Mouse (Mus musculus) spleen, postnatal 36 days (tissue): ENCODE data around the gene Set.

Experiments
- DNase-seq, 2 experiments: peaks; one replicate each; pipeline ENCODE4 v3.0.0; 2022; ENCODE audit warnings: low spot score in 2 of 2, mixed read lengths in 1 of 2

Gene Set

DNA sequence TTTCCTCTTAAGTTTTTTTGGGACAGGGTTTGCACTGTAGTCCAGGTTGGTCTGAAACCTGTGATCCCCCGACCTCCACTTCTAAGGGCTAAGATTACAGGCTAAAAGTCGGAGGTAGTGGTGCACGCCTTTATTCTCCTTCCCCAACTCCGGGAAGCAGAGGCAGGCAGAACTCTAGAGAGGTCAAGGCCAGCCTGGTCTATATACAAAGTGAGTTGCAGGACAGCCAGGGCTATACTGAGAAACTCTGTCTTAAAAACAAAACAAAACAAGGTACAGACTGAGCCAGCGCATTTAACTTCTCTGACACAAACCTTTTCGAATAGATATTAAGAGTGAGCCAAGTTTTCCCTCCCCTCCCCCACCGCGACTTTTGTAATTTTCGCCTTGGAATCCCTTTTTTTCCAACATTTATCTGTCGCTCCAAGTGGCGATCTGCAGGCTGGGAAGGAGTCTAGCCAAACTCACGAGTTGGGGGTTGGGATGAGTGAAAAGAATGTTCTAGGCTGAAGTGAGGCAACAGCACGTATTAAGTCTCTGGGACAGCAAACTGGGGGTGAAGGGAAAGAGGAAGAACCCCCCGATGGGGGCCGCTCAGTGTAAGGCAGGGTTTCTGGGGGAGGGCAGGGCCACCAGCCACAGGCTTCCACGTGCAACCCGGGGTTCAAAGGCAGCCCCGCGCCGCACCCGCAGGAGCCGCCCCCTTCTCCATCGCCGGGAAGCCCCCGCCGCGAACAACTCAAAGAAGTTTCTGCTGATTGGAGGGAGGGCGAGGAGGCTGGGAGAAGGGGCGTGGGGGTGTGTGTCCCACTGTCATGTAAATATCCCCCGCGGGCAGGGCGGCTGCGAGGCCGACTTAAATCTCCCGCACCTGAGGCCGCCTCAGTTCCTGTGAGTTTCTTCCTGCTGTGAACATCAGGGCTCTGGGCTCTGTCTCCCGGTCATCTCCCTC is 4.3 kb downstream of the Set start:
- peak; percentile 50 to 57 for DNase-seq

DNA sequence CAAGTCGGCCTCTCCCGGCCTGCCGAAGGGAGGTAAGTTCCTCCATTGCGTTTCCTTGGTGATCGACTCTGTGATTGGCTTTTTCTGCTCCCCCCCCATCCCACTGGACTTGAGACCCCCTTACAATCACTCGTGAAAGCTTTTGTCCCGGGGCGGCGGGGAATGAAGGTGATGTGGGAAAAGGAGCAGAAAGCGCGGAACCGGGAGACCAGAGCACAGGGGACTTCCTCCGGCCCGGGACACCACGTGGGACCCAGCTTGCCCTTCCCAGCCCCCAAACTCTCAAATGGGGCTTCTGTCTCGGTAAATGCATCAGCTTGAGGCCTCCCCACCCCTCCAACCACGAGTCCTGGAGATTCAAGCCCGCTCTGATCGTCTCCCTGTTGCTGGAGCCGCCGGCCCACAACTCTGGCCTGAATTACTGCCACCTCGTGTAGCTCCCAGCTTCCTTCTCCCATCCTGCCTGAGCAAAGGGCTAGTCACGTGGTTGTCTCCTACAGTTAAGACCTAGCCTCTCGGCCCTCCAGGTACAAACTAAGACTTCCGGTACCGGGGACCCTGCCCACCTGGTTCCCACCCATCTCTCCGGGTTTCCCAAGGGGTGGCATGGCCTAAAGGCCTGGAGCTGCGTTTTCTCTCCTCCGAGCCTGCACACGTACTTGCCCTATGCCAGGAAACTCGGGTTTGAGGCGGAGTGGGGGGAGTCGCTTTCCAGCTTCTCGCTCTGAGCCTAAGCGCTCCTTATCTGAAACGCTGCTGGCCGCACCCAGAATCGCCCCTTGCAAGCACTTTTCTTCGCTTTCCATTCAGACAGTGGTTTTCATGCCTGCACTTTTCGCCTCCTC is 5.3 kb downstream of the Set start:
- peak; percentile 43 to 52 for DNase-seq

DNA sequence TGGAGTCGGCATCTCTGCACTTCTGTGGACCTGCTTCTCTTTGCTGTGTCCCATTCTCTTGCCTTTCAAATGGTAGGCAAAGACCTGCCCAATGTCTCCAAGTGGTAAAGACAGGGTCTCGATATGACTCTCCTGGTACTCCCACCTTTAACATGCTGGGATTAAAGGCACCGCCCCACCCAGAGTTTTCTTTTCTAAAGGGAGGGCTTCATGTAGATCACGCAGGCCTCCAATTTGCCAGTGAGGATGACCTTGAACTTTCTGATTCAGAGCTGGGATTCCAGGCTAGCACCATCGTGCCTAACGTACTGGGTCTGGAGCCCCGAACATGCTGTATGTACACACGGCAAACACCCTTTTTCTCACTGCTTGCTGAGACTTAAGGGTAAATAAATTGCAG is 6.1 kb downstream of the Set start:
- no peak for DNase-seq

DNA sequence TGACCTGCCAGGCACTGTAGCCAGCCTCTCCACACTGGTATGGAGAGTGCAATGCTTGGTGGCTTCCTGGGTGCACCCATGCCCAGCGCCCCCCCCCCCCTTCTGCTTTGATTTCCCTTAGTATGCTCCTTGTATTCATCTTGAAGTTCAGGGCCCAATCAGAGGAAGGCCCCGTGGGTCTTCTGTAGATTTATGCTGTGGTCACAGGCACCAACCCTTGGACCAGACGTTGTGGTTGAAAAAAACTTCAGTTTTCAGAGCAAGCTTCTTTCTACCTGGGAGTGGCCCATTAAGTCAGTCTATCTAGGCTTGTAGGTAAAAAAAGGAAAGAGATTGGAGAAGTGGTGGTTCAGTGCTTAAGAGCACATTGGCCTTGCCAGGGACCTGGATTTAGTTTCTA is 6.6 kb downstream of the Set start:
- DNase-seq, result no peak

DNA sequence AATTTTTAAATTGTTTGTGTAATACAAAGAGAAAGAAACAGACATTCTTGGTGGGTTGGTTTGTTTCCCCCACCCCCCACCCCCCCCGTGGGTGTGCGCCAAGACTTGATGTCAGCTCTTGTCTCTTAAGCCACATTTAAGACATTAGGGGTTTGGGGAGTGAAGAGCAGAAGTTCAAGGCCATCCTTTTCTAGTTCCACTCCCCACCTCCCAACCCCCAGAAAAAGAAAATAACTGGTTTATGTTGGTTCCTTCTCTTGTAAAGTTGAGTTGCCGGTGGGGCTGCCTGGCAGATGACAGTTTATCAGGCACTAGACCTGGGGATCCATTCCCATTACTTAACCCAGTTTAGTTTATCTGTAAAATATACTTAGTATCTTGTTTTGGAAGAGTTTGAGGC is 7.1 kb downstream of the Set start:
- no peak for DNase-seq

DNA sequence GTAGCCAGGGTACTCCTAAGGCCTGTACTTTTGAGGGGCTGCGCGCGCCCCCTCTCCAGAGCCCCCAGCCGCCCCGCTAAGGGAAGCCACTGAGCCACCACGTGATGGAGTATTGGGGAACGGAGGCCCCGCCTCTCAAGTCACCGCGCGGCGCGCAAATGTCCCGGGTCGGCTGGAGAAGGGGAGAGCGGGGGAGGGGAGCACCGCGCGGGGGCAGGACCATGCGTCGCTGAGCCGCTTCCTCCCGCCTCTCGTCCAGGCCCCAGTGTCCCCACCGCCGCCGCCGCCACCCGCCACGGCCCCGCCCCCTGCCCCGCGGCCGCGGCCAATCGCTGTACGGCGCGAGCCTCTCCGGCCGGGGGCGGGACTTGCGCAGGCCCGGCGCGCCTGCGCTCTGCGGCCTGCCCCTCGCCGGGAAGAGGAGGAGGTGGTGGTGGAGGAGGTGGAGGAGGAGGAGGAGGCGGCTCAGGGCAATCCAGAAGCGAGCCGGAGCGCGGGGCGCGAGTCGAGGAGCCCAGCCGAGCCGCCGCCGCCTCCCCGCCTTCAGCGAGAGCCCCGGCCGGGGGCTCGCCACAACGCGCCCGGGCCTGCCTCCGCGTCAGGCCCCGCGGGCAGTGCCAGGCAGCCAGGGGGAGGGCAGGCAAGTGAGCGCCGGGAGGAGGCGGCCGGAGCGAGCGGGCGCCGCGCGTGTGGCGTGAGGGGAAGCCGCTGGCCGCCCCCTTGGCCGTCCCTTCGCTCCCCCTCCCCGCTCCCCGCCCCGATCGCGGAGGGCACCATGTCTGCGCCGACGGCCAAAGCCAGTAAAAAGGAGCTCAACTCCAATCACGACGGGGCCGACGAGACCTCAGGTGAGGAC is 9.1 kb downstream of the Set start:
- DNase-seq, result peak; percentile 96 to 98

DNA sequence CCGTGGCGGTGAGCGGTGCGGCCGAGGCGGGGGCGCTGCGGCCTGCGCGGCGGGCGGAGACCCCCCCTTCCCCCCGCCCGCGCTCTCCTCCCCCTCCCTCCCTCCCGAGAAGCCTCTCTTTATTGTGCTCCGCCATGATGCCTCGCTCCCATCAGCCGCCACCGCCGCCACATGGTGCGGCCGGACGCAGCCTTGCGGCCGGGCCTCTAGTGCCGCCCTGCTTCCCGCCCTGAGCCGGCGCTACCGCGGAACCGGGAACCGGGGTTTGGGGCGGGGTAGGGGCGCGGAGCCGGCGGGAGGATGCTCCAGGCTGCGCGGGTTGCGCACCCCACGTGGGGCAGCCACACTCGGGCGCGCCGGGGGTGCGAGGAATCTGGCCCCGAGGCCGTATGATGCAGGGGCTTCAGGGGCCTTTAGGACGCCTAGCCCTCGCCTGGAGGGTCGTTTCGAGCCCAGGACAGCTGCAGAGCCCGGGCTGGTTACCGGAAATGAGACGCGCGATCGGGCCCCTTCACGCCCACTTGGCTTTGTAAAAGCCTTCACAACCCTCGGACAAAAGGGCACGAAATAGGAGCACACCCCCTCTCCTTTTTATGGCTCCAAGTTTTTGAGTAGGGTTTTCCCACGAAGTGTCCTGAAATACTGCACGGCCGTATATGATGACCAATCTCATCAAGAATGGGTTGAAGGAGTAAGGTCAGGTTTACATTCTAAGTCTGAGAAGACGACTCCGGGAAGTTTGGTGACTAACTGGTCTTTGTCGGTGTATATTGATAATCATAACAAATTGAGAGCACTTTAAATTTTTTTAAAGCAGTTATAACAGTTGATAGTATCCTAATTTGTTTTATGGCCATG is 10.1 kb downstream of the Set start:
- peak; percentile 49 to 58 for DNase-seq

DNA sequence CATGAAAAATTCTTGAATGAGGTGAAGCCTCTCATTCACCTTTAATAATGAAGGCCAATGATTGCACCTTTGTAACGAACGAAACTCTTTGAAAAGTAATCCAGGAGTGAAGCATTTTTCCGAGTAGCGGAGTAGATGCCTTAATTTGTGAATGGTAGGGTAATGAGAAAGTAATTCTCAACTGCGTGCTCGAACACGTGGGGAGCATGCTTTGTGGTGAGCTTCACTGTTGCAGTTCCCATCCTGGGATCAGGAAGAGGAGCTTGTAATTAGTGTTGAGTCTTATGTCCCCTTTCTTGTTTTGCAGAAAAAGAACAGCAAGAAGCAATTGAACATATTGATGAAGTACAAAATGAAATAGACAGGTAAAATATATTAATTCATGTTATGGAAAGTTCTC is 10.8 kb downstream of the Set start:
- no peak for DNase-seq

DNA sequence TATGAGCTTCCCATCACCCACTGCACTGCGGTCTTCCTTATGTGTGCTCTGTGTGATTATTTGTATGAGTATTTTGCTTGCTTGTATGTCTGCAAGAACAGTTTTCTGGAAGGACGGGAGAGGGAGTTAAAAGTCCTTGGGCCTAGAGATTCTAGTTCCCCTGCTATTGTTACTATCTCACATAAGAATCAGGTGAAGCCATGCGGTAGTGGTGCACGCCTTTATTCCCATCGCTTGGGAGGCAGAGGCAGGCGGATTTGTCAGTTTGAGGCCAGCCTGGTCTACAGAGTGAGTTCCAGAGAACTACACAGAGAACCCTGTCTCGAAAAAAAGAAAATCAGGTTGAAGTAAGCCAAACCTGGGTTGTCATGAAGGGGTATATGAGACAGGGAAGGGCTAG is 15.7 kb downstream of the Set start:
- no peak for DNase-seq

DNA sequence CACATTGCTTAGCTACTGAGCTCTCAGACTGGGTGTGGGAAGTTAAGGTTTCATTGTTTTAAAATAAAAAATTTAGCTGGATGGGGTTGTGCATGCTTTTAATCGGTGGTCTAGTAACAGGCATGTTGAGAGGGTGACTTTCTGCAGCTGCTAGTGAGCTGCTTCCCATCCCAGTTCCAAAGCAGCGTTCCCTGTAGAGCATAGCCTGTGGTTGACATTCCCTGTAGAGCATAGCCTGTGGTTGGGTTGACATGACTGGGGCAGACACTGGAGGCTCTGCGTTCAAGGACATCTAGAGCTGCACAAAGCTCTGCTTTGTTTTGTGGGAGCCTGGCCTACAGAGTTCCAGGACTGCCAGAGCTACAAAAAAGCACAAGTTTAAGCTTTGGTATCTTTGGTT is 16.1 kb downstream of the Set start:
- no peak for DNase-seq

DNA sequence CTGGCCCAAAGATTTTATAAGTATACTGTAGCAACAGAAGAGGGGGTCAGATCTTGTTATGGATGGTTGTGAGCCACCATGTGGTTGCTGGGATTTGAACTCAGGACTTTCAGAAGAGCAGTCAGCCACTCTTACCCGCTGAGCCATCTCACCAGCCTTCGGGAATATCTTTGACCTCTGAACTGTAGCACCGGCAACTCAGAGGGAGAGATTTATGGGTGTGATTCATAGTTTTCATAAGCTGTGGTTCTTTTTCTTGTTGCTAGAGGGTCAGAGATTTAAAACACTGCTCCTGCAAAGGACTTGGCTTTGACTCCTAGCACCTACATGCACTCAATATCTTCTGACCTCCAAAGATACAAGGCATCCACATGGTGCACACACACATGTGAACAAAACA is 18.4 kb downstream of the Set start:
- no peak for DNase-seq

DNA sequence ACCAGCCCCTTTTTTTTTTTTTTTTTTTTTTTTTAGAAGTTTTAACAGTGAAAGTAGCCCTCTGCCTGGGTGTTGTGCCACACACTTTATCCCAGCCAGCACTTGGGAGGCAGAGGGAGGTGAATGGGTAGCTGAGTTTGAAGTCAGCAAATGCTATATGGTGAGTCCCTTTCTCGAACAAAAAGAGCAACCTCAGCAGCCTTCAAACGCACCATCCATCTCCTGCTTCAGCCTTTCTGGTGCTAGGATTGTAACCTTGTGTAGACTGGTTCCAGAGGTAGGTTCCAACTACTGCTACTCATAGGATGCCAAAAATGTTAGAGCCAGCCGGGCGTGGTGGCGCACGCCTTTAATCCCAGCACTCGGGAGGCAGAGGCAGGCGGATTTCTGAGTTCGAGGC is 19.3 kb downstream of the Set start:
- no peak for DNase-seq

DNA sequence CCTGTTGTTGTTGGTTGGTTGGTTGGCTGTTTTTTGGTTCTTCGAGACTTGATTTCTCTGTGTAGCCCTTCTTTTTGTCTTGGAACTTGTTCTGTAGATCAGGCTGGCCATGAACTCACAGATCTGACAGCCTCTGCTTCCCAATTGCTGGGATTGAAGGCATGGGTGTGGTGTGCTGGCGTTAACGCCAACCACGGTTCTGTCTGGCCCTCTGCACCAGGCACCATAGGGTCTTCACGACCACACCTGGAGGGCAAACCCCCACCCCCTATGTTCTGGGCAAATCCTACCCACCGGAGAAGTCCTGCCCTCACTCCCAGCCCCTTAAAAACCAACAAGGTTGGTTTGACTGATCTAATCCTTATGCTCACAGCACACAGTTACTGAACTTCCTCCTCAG is 19.8 kb downstream of the Set start:
- DNase-seq, result no peak

DNA sequence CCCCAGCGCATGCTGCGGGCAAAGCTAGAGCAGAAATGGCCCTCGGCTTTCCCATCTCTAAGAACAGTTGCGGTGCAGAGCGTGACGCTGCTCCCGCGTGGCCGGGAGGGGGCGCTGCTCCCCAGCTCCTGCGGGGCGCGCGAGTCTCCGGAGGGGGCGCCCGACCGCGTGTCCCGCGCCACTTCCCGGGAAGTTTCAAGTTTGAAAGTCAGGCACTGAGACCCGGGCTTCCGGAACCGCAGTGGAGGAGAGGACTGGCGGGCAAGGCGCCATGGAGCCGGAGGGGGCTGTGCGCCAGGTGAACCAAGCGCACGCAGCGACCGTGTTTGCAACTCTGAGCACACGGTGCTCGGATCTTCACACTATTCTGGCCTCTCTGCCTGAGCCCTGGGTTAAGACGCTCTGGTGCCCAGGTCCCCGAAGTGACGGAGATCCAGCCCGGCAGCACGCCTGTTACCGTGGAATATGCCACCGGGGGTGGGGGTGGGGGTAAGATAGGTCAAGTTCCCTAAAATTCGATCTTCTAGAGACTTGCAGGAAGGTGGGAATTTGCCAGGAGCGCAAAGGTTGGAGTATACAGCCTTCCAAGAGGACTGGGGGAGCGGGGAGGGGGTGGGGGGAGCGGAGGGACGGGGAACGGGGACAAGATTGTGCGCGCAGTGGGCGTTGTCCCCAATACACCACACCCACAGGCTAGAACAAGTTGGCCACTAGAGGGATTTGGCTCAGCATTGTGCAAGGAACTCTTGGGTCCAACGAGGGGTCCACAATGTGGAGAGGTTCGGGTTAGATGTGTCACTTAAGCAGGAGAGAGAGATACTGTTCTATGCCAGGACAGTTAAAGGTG is 20.5 kb downstream of the Set start, which contains the start of gene Pkn3:
TSS of gene Pkn3 (plus strand) at position 183 of the 847 bp plus-strand sequence.
- peak; percentile 62 to 75 for DNase-seq

DNA sequence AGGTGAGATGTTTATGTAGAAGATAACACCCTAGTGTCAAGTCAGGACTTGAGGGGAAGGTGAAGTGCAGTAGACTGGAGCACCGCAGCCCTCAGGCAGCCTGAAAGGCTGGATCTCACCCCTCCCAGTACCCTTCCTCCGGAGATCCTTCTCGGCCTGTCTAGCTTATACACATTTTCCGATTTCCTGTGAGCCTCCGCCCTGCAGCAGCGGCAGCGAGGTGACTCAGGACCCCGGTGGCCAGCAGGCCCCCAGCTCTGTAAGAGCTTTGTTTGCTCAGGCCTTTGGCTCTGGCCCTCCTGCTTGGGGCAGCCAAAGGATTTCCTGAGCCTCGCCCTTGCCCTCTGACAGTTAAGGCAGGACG is 21.2 kb downstream of the Set start:
- DNase-seq, result no peak

DNA sequence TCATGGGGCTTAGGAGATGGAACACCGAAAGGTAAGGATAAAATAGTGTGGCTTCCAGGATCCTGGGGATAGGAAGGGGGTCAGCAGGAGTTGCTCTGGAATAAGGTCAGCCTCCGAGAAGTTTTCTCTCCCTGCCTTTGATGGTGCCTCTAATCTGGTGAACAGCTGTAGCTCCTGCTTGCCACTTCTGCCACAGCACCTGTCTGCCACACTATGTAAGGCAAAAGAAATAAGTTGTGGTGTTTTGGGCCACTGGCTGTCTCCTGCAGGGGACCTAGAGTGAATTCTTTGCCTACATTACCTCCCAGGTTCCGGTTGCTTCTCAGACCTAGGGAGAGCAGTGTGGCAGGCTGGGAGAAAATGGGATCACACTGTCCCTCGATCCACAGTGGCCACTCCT is 21.6 kb downstream of the Set start:
- no peak for DNase-seq

DNA sequence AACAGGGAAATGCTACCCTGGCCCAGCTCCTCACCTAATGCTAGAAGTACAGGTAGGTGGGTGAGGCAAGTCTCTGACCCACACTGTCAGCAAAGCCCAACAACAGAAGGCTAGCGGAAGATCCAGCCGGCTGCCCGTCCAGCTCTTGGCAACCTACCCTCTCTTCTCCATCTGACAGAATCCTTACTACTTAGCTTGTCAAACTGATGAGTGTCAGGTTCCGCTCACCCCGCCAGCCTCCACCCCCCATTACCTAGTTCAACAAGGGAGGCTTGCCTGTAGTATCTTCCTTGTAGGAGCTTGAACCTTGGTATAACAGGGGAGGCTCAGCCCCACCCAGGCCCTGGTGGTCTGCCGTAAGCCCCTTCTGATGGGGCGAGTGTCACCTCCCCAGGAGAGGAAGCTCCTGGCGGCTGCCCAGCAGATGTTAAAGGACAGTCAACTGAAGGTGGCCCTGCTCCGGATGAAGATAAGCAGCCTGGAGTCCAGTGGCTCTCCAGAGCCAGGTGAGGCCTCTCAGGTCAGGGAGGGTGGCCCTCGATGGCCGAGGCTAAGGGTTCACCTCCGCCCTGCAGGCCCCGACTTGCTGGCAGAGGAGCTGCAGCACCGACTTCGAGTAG is 23.1 kb downstream of the Set start:
- no peak for DNase-seq

DNA sequence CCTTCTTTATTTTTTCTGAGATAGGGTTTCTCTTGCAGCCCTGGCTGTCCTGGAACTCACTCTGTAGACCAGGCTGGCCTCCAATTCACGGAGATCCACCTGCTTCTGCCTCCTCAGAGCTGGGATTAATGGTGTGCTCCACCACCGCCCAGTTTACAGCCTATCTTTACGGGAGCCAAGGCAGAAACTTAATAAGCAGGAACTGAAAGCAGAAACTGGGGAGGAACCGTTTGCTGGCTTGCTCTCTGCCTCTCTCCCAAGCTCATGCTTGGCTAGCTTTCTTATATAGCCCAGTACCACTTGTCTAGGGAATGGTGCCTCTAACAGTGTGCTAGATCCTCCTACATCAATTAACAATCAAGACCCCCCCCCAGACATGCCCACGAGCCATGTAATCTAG is 26.9 kb downstream of the Set start:
- DNase-seq, result peak; percentile 51 to 54

DNA sequence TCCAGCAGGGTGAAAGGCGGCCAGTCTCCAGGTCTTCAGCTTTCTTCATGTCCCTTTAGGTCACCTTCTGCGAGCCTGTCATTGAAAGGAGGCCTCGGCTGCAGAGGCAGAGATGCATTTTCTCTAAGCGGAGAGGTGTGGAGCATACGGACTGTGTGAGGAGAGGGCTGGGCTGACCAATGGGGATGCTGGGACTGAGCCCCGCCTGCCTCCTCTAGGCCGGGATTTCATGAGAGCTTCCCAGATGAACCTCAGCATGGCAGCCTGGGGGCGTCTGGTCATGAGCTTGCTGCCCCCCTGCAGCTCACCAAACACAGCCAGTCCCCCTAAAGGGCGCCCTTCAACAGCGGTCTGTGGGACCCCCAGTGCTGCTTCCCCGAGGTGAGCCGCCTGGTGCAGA is 27.5 kb downstream of the Set start:
- no peak for DNase-seq

DNA sequence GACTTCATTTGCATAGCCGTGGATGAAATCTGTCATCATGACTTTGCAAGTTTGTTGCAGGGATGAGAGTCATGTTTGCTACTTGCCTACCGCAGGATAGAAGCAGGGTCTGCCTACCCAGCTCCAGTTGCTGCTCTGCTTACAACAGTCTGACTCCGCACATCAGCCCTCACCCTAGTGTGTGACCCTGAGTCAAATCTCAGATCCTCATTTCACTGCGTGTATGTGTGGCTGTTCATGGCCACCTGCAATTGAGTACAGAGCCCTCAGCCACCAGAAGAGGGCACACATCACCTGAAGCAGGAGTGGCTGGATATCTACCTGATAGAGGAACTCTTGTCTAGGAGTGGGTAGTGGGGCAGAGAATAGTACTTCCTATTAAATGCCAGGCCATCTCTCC is 30.1 kb downstream of the Set start:
- DNase-seq, result no peak
